Mouse (Mus musculus) embryonic facial prominence, embryonic 15.5 days (tissue): ENCODE measurements around the gene Fads3. TPM values are rescaled to one million over a fixed set of nuclear protein-coding genes. Genes with fewer than 3 reads are reported as not detected.

Source experiments
- ATAC-seq: fragments of 200-750 bp; cut with Nextera tagmentation; 2 replicates; pipeline ENCODE4 v1.8.0; 2017; ENCODE audit warnings: low read depth, moderate TSS enrichment; ENCODE audit not compliant: insufficient number of reproducible peaks, low FRiP score, low TSS enrichment
- H3K27ac ChIP-seq: fragments of 300-500 bp; sonication (generic); replicated peaks from 2 replicates; pipeline ENCODE4 v1.5.1; 2015; ENCODE audit warnings: mild to moderate bottlenecking, inconsistent platforms
- H3K27me3 ChIP-seq: fragments of 300-500 bp; sonication (generic); 2 replicates; pipeline ENCODE4 v1.6.1; 2015; ENCODE audit warnings: inconsistent platforms
- H3K36me3 ChIP-seq: fragments of 300-500 bp; sonication (generic); 2 replicates; pipeline ENCODE4 v1.6.1; 2015; ENCODE audit warnings: mild to moderate bottlenecking, inconsistent platforms
- H3K4me1 ChIP-seq: fragments of 300-500 bp; sonication (generic); 2 replicates; pipeline ENCODE4 v1.6.1; 2015; ENCODE audit warnings: inconsistent platforms
- H3K4me2 ChIP-seq: fragments of 300-500 bp; sonication (generic); replicated peaks from 2 replicates; pipeline ENCODE4 v1.6.1; 2015; ENCODE audit warnings: mild to moderate bottlenecking, inconsistent platforms
- H3K4me3 ChIP-seq: fragments of 300-500 bp; sonication (generic); replicated peaks from 2 replicates; pipeline ENCODE4 v1.5.1; 2015; ENCODE audit warnings: mild to moderate bottlenecking, inconsistent platforms
- H3K9ac ChIP-seq: fragments of 300-500 bp; sonication (generic); 2 replicates; pipeline ENCODE4 v1.6.1; 2015; ENCODE audit warnings: inconsistent platforms
- H3K9me3 ChIP-seq: fragments of 300-500 bp; sonication (generic); replicated peaks from 2 replicates; pipeline ENCODE4 v1.6.1; 2016; ENCODE audit warnings: inconsistent platforms
- WGBS: fragments of 180-500 bp; shearing (Covaris S2); methylation state at CpG from one replicate; pipeline ENCODE4 v1.1.7; 2015; 5-methylcytosine and 5-hydroxymethylcytosine counted together
- polyA plus RNA-seq: library from polyadenylated mRNA; unstranded; fragments of >200 nt; fragmentation: Nextera tagmentation; extraction: Ambion mirVana; gene quantifications from 2 replicates; pipeline ENCODE4 v1.2.1, GENCODE M21; 2015

Fads3 gene
- polyA plus RNA-seq, 1 experiment from 2014 or later, result 16.4 TPM

DNA sequence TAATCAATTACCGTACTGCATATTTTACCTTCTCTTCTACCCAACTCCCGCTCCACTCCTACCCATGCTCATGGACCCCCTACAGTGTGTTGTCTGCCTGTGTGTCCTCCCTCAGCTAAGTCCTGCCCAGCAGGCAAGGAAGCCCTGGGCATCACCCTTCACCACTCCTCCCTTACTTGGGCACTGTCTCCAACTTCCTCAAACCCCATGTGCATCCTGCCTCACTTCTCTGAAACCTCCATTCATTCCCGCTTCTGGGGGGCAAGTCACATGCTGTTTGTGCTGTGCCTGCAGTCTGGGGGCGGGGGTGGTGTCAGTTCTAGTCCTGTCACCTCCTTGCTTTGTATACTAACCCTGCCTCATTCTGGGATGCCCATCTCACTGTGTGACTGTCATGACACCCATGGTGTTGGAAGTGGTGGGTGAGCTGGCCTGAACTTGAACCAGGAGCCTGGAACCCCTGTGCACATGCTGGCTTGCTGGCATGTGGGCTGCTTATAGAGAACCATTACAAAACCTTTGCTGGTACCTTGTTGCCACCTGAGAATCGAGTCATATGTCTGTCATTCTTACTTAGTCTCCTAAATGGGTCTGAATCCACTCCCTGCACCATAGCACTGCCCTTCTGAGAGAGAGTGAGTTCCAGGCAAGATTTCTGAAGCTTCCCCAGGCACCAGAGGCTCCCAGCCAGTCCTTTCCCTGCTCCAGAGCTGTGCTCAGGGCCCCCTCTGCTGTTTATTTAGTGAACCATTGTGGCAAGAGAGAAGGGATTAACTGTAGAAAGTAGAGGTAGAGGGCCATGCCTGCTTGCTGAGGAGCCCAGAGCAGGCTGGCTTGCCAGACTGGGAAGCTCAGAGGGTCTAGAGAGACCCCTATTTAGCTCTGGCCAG lies 18.7 kb upstream of the Fads3 start:
- Histone ChIP-seq H3K9me3 (no peaks in the 10 kb centered on the region), H3K27me3 (no peaks in the 10 kb centered on the region), H3K4me2 (no peak overlapping the region), H3K4me1 (peaks cover 61% of the 10 kb centered on the region), H3K27ac (peak overlapping the region; percentile 49), H3K36me3 (peaks cover 7% of the 10 kb centered on the region), H3K9ac (no peak overlapping the region), H3K4me3 (no peak overlapping the region)
- WGBS, result 57% methylated on average over 5 of the region's 5 CpGs
- no peak for ATAC-seq

DNA sequence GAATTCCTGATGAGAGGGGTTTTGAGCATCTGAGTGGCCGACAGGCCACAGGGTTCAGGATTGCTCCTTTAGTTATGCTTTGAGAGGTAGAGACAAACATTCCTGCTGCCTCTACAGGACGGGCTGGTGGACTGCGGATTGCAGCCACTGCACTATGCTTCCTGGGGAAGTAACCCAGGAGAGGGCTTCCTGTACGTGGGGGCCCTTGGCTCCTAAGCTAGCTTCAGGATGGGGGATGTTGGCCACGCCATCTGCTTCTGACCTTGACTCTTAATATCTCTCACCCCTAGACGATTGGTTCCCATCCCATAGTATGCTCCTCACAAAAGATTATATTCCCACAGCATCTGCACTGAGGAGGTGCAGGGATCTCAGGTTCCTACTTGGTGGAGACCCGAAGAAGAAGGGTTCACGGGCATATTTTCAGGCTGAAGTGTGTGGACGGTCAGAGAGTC lies 18.0 kb upstream of the Fads3 start:
- H3K4me3 ChIP-seq, result no peak overlapping the region

GRCm38 (mm10) chr19:10025169-10025875 lies 16.0 kb upstream of the Fads3 start:
- peak; percentile 40; the same call in 1 of the 2 replicates for ATAC-seq
- Histone ChIP-seq H3K4me1 (peaks cover 37% of the 10 kb centered on the region), H3K9me3 (no peaks in the 10 kb centered on the region), H3K9ac (no peak overlapping the region), H3K4me2 (no peak overlapping the region), H3K27me3 (no peaks in the 10 kb centered on the region), H3K27ac (peak overlapping the region; percentile 73), H3K36me3 (peaks cover 20% of the 10 kb centered on the region), H3K4me3 (no peak overlapping the region)
- 14% methylated on average over 8 of the region's 8 CpGs for WGBS

More for the DNA sequence above, 18.0 kb upstream of the Fads3 start:
- Histone ChIP-seq H3K27me3 (no peaks in the 10 kb centered on the region), H3K9me3 (no peaks in the 10 kb centered on the region), H3K27ac (peak overlapping the region; percentile 49), H3K36me3 (peaks cover 10% of the 10 kb centered on the region), H3K4me2 (no peak overlapping the region), H3K9ac (no peak overlapping the region), H3K4me1 (peaks cover 55% of the 10 kb centered on the region)
- no peak for ATAC-seq
- WGBS, result 67% methylated on average over 9 of the region's 9 CpGs

DNA sequence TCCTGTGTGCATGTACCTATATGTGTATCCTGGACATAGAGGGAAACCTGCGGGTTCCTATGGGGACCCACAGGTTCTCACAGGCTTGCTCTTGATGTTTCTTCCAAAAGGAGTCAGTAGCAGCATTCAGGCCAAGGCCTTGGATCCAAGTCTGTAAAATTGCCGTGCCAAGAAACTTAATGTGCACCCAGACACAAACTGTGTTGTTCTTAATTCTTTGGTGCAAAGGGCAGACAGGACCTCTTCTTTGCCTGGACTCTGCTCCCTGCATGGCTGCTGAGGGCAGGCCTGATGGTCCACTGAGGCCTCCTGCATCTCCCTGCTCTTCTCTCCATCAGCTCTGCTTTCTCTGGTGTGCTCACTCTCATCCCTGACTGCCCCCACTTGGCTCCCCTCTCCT lies 11.6 kb upstream of the Fads3 start:
- Histone ChIP-seq H3K9me3 (no peaks in the 10 kb centered on the region), H3K9ac (no peak overlapping the region), H3K4me3 (no peak overlapping the region), H3K4me1 (peaks cover 16% of the 10 kb centered on the region), H3K27me3 (no peaks in the 10 kb centered on the region), H3K27ac (no peak overlapping the region), H3K36me3 (peaks cover 22% of the 10 kb centered on the region), H3K4me2 (no peak overlapping the region)
- ATAC-seq, result no peak
- WGBS, result 85% methylated on average over 2 of the region's 2 CpGs

DNA sequence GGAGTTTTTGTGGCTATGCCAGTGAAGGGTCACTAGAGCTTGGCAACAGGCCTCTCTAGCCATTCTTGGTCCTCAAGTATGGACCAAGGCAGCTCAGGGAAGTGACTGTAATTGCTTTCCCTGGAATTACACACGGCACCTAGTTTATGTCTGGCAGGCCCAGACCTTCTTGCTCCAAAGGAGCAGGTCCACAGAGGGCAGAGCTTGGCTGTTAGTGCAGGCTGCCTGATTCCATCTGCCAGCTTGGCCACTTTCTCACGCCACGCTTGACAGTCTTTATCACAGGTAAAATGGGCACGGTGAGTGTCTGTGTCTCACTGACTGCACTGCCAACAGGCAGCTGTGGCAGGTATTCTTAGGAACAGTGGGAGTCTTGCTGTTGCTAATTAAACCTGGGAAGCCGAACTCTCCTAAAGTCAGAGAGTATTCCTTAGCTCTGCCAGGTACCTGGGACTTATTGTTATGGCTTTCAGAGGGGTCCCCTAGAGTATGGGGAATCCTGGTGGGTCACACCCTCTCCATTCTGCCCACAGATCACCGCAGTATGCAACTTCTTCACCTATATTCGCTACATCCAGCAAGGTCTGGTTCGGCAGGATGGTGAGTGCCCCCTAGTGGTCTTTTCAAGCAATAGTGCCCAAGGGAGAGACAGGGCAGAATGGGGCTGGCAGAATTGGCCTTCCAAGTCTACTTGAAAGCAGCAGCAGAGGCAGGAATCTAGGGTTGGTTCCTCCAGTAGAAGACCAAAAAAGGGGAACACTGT lies 8.0 kb upstream of the Fads3 start:
- no peak overlapping the region for H3K9ac ChIP-seq
- no peaks in the 10 kb centered on the region for H3K27me3 ChIP-seq
- ATAC-seq, result no peak
- 37% methylated on average over 8 of the region's 8 CpGs for WGBS
- no peaks in the 10 kb centered on the region for H3K9me3 ChIP-seq
- H3K4me1 ChIP-seq, result peaks cover 10% of the 10 kb centered on the region
- no peak overlapping the region for H3K27ac ChIP-seq
- peaks cover 17% of the 10 kb centered on the region; the same call in 1 of the 2 replicates for H3K36me3 ChIP-seq
- no peak overlapping the region for H3K4me3 ChIP-seq
- H3K4me2 ChIP-seq, result no peak overlapping the region

DNA sequence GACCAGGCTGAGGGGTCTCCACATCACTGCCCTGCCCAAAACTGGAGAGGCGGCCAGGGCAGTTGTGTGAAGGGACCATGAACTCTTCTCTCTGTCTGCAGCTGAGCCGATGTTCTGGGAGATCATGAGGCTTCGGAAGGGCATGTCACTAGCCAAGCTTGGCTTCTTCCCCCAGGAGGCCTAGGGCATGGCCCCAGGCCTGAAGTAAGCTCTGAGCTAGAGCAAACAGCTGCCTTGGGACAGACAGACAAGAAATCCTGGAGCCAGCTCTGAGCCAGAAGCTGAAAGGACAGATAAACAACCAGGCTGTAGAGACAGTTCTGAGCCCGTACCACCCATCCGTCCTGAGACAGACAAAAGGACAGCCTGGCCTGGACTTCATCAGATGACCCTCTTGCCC lies 7.0 kb upstream of the Fads3 start:
- no peak overlapping the region for H3K27ac ChIP-seq
- WGBS, result 79% methylated on average over 5 of the region's 5 CpGs
- no peak for ATAC-seq
- no peak overlapping the region for H3K4me3 ChIP-seq
- 0 out of 2 replicates have a peak, but pooled peaks cover 10% of the 10 kb centered on the region for H3K36me3 ChIP-seq
- H3K4me2 ChIP-seq, result no peak overlapping the region
- no peak overlapping the region for H3K9ac ChIP-seq
- H3K4me1 ChIP-seq, result peaks cover 19% of the 10 kb centered on the region
- H3K9me3 ChIP-seq, result no peaks in the 10 kb centered on the region
- no peaks in the 10 kb centered on the region for H3K27me3 ChIP-seq

GRCm38 (mm10) chr19:10034785-10035447 lies 6.5 kb upstream of the Fads3 start:
- Histone ChIP-seq H3K27ac (no peak overlapping the region), H3K27me3 (no peaks in the 10 kb centered on the region), H3K9ac (no peak overlapping the region), H3K9me3 (no peaks in the 10 kb centered on the region), H3K4me1 (peaks cover 23% of the 10 kb centered on the region), H3K4me3 (no peak overlapping the region), H3K36me3 (0 out of 2 replicates have a peak, but pooled peaks cover 8% of the 10 kb centered on the region), H3K4me2 (no peak overlapping the region)
- whole genome bisulfite sequencing, result 41% methylated on average over 8 of the region's 8 CpGs
- ATAC-seq, result peak; percentile 49; the same call in 1 of the 2 replicates

DNA sequence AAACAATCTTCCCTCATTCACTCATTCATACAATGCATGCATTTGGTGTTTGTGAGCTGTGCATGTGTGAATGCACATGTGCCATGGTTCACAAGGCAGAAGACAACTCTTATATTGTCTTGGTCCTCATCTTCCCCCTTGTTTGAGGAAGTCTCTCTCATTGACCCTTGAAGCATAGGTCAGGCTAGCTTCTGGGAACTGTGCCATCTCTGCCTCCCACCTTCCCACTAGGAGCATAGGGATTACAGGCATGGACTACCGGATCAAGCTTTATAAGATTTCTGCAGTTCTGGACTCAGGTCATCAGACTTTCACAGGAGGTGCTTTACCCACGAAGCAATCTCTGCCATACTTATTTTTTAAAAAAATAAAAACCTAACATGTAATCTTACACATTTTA lies 3.8 kb upstream of the Fads3 start:
- WGBS, result 70% methylated on average over 2 of the region's 2 CpGs
- H3K4me2 ChIP-seq, result no peak overlapping the region
- ATAC-seq, result no peak
- no peaks in the 10 kb centered on the region for H3K27me3 ChIP-seq
- no peak overlapping the region for H3K9ac ChIP-seq
- 0 out of 2 replicates have a peak, but pooled peaks cover 8% of the 10 kb centered on the region for H3K36me3 ChIP-seq
- no peak overlapping the region for H3K27ac ChIP-seq
- peaks cover 40% of the 10 kb centered on the region for H3K4me1 ChIP-seq
- H3K9me3 ChIP-seq, result no peaks in the 10 kb centered on the region
- H3K4me3 ChIP-seq, result no peak overlapping the region

DNA sequence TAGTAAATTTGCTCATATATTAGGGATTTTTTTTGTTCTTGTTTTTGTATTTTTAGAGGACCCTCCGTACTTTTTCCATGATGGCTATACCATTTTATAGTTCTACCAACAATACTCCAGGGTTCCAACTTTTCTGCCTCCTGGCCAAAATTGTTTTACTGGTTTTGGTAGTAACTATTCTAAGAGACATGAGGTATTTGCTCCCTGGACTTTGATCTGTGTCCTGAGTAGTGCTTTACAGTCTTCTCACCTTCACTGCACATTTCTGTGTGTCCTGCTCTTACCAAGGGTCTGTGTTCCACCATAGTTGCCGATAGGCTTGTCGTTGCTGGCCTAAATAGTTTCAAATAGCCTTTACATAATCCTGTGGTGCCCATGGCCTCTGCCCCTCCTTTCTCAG lies 3.0 kb upstream of the Fads3 start:
- H3K4me3 ChIP-seq, result no peak overlapping the region
- 0 out of 2 replicates have a peak, but pooled peaks cover 8% of the 10 kb centered on the region for H3K36me3 ChIP-seq
- peaks cover 44% of the 10 kb centered on the region for H3K4me1 ChIP-seq
- no peak for ATAC-seq
- H3K9me3 ChIP-seq, result no peaks in the 10 kb centered on the region
- no peaks in the 10 kb centered on the region for H3K27me3 ChIP-seq
- no peak overlapping the region for H3K4me2 ChIP-seq
- WGBS, result 81% methylated on average over 3 of the region's 3 CpGs
- H3K9ac ChIP-seq, result no peak overlapping the region
- peak overlapping the region; percentile 66 for H3K27ac ChIP-seq

GRCm38 (mm10) chr19:10038910-10039309 lies 2.5 kb upstream of the Fads3 start:
- ATAC-seq, result no peak

More at GRCm38 (mm10) chr19:10038910-10039309, 2.5 kb upstream of the Fads3 start:
- peaks cover 44% of the 10 kb centered on the region for H3K4me1 ChIP-seq
- H3K27me3 ChIP-seq, result no peaks in the 10 kb centered on the region
- H3K4me2 ChIP-seq, result no peak overlapping the region
- H3K9me3 ChIP-seq, result no peaks in the 10 kb centered on the region
- H3K9ac ChIP-seq, result no peak overlapping the region
- 0 out of 2 replicates have a peak, but pooled peaks cover 8% of the 10 kb centered on the region for H3K36me3 ChIP-seq
- H3K4me3 ChIP-seq, result no peak overlapping the region
- WGBS, result 6% methylated on average over 3 of the region's 3 CpGs
- H3K27ac ChIP-seq, result peak overlapping the region; percentile 66
